Mouse (Mus musculus): ENCODE data around the gene Fn3krp. TPM values are rescaled to one million over a fixed set of nuclear protein-coding genes. Genes with fewer than 3 reads are reported as not detected.

The Fn3krp gene
- 6.5 and 7.4 TPM in 2 replicates for polyA plus RNA-seq (2012; rRNA removed)

GRCm38 (mm10) chr11:121420830-121421552 lies at the start of gene Fn3krp:
TSS of gene Fn3krp (plus strand) at chr11:121421401.
- Histone ChIP-seq H3K4me3 (ENCODE audit: extremely low read depth, insufficient read depth, insufficient read length) (peak within 1 kb of the TSS; percentile 93), H3K36me3 (ENCODE audit: control insufficient read depth, insufficient read depth, low read length) (no peaks in the 10 kb centered on the region), H3K27ac (ENCODE audit: insufficient read depth, low read length) (peak within 1 kb of the TSS; percentile 23; the same call in 1 of the 2 replicates), H3K27me3 (ENCODE audit: control insufficient read depth, insufficient read depth, low read length) (no peaks in the 10 kb centered on the region), H3K4me1 (ENCODE audit: control insufficient read depth, insufficient read depth, insufficient read length) (peaks cover 4% of the 10 kb centered on the region; the same call in 1 of the 2 replicates)
- TF ChIP-seq POLR2A (IDR thresholded peaks at IDR 0.05; ENCODE audit: low read depth, low read length) (peak; percentile 9; the same call in 1 of the 2 replicates), CTCF (IDR thresholded peaks at IDR 0.05; ENCODE audit: extremely low read depth, insufficient read depth, insufficient read length, insufficient replicate concordance) (no peak)
- DNase-seq (ENCODE audit: low read depth in 1 of 2, low spot score in 2 of 2), result peak; percentile 91 to 98
- 4% methylated on average over 28 of the region's 28 CpGs for WGBS

DNA sequence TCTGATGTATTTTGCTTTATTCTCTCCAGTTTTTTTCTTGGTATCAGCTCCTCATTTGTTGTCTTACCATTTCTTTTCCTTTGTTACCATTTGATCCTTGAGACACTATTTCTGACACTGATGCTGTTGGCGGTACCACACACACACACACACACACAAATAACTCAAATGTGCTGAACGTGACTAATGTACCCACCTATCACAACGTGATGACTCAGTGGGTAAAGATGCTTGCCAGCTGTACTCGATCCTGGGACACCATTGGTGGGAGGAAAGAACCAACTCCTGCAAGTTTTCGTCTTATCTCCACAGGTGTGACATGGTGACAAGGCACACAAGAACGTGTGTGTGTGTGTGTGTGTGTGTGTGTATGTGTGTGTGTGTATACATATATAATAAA lies 47.9 kb upstream of the Fn3krp start:
- DNase-seq (ENCODE audit: low read depth in 1 of 2, low spot score in 2 of 2), result no peak
- no peak overlapping the region for H3K4me3 ChIP-seq (ENCODE audit: extremely low read depth, insufficient read depth, insufficient read length)
- no peaks in the 10 kb centered on the region for H3K4me1 ChIP-seq (ENCODE audit: control insufficient read depth, insufficient read depth, insufficient read length)
- WGBS, result 74% methylated on average over 6 of the region's 6 CpGs
- TF ChIP-seq CTCF (IDR thresholded peaks at IDR 0.05; ENCODE audit: extremely low read depth, insufficient read depth, insufficient read length, insufficient replicate concordance), result no peak
- TF ChIP-seq POLR2A (IDR thresholded peaks at IDR 0.05; ENCODE audit: low read depth, low read length), result no peak
- no peak overlapping the region for H3K27ac ChIP-seq (ENCODE audit: insufficient read depth, low read length)
- H3K36me3 ChIP-seq (ENCODE audit: control insufficient read depth, insufficient read depth, low read length), result no peaks in the 10 kb centered on the region
- no peaks in the 10 kb centered on the region for H3K27me3 ChIP-seq (ENCODE audit: control insufficient read depth, insufficient read depth, low read length)

- no peak for TF ChIP-seq POLR2A (IDR thresholded peaks at IDR 0.05; ENCODE audit: low read depth, low read length)
- TF ChIP-seq CTCF (IDR thresholded peaks at IDR 0.05; ENCODE audit: extremely low read depth, insufficient read depth, insufficient read length, insufficient replicate concordance), result no peak
- DNase-seq (ENCODE audit: low read depth in 1 of 2, low spot score in 2 of 2), result no peak
These were observed 42.6 kb upstream of the Fn3krp start for GRCm38 (mm10) chr11:121378644-121379043.

GRCm38 (mm10) chr11:121380294-121380693 lies 40.9 kb upstream of the Fn3krp start:
- Histone ChIP-seq H3K36me3 (ENCODE audit: control insufficient read depth, insufficient read depth, low read length) (no peaks in the 10 kb centered on the region), H3K4me3 (ENCODE audit: extremely low read depth, insufficient read depth, insufficient read length) (no peak overlapping the region), H3K4me1 (ENCODE audit: control insufficient read depth, insufficient read depth, insufficient read length) (no peaks in the 10 kb centered on the region), H3K27ac (ENCODE audit: insufficient read depth, low read length) (no peak overlapping the region), H3K27me3 (ENCODE audit: control insufficient read depth, insufficient read depth, low read length) (no peaks in the 10 kb centered on the region)
- TF ChIP-seq POLR2A (IDR thresholded peaks at IDR 0.05; ENCODE audit: low read depth, low read length), result no peak
- TF ChIP-seq CTCF (IDR thresholded peaks at IDR 0.05; ENCODE audit: extremely low read depth, insufficient read depth, insufficient read length, insufficient replicate concordance), result no peak
- DNase-seq (ENCODE audit: low read depth in 1 of 2, low spot score in 2 of 2), result no peak
- WGBS, result 64% methylated on average over 6 of the region's 6 CpGs

More at GRCm38 (mm10) chr11:121378644-121379043, 42.6 kb upstream of the Fn3krp start:
- Histone ChIP-seq H3K4me1 (ENCODE audit: control insufficient read depth, insufficient read depth, insufficient read length) (no peaks in the 10 kb centered on the region), H3K36me3 (ENCODE audit: control insufficient read depth, insufficient read depth, low read length) (no peaks in the 10 kb centered on the region), H3K4me3 (ENCODE audit: extremely low read depth, insufficient read depth, insufficient read length) (no peak overlapping the region), H3K27ac (ENCODE audit: insufficient read depth, low read length) (no peak overlapping the region), H3K27me3 (ENCODE audit: control insufficient read depth, insufficient read depth, low read length) (no peaks in the 10 kb centered on the region)

DNA sequence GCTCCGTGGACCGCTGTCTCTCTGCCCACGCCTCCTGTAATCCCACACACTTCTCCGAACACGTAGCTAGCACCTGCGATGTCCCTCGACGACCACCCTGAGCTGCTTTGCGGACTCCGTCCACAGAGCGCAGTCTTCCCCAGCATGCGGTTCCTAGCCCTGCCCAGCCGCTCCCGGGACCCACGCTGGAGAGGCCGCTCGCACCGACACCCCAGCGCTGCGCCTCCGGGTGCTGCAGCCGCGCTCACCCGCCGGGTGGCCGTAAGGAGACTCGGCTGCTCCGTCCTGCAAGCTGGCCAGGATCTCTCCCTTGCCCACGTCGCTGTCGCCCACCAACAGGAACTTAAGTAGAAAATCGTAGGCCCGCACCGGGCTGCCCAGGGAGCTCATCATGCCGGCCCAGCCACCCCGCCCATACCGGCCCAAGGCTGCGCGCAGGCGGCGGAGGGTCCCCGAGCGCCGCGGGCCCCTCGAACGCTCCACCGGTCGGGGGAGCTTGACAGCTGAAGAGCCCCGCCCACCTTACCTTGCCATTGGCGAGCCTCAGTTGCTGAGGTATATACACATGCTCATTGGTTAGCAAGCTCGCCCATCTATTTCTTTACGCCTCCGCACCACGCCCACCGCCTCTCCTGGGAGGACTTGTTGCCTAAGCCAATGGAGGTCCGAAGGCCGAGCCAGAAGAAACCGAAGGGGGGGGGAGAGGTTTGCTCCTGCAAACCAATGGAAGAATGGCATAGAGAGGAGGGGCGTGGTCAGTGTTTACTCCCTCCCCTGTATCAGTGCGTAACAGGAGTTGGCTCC lies 33.2 kb upstream of the Fn3krp start, which contains the start of gene Rab40b:
Rab40b (minus strand) TSS at position 502 of the 804 bp plus-strand sequence.
- H3K36me3 ChIP-seq (ENCODE audit: control insufficient read depth, insufficient read depth, low read length), result no peaks in the 10 kb centered on the region
- no peak within 1 kb of the TSS for H3K27ac ChIP-seq (ENCODE audit: insufficient read depth, low read length)
- peaks cover 3% of the 10 kb centered on the region; the same call in 1 of the 2 replicates for H3K4me1 ChIP-seq (ENCODE audit: control insufficient read depth, insufficient read depth, insufficient read length)
- peak within 1 kb of the TSS; percentile 45; the same call in 1 of the 2 replicates for H3K4me3 ChIP-seq (ENCODE audit: extremely low read depth, insufficient read depth, insufficient read length)
- no peaks in the 10 kb centered on the region for H3K27me3 ChIP-seq (ENCODE audit: control insufficient read depth, insufficient read depth, low read length)
- 3% methylated on average over 61 of the region's 61 CpGs for WGBS
- DNase-seq (ENCODE audit: low read depth in 1 of 2, low spot score in 2 of 2), result peak in 1 of 2 experiments; percentile 5
- TF ChIP-seq POLR2A (IDR thresholded peaks at IDR 0.05; ENCODE audit: low read depth, low read length), result no peak
- no peak for TF ChIP-seq CTCF (IDR thresholded peaks at IDR 0.05; ENCODE audit: extremely low read depth, insufficient read depth, insufficient read length, insufficient replicate concordance)

DNA sequence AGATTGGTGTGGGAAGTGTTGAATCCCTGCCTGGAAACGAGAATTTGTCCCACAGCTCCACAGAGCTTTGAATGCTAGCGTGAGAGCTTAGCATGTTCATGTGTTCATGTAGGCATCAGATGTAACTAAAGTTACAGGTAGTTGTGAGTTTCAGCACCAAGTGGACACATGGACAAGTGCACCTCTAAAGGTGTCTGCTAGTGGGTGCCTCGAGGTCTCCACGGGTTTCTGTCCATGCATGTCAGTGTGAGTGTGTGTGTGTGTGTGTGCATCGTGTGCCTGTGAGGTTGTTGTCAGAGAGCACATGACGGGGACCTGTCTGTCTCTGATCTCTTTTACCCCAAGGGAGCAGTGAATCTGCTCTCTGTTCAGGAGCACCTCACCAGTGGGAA lies 32.7 kb upstream of the Fn3krp start:
- WGBS, result 16% methylated on average over 6 of the region's 6 CpGs
- no peak for DNase-seq (ENCODE audit: low read depth in 1 of 2, low spot score in 2 of 2)
- no peak overlapping the region for H3K4me3 ChIP-seq (ENCODE audit: extremely low read depth, insufficient read depth, insufficient read length)
- no peak overlapping the region for H3K27ac ChIP-seq (ENCODE audit: insufficient read depth, low read length)
- no peak for TF ChIP-seq CTCF (IDR thresholded peaks at IDR 0.05; ENCODE audit: extremely low read depth, insufficient read depth, insufficient read length, insufficient replicate concordance)
- no peak for TF ChIP-seq POLR2A (IDR thresholded peaks at IDR 0.05; ENCODE audit: low read depth, low read length)
- no peaks in the 10 kb centered on the region for H3K27me3 ChIP-seq (ENCODE audit: control insufficient read depth, insufficient read depth, low read length)
- peaks cover 3% of the 10 kb centered on the region; the same call in 1 of the 2 replicates for H3K4me1 ChIP-seq (ENCODE audit: control insufficient read depth, insufficient read depth, insufficient read length)
- no peaks in the 10 kb centered on the region for H3K36me3 ChIP-seq (ENCODE audit: control insufficient read depth, insufficient read depth, low read length)

Measured in spleen, adult 2 months (tissue).